Mouse (Mus musculus): ENCODE results near the gene Ccser1. TPM values are rescaled to one million over a fixed set of nuclear protein-coding genes. Genes with fewer than 3 reads are reported as not detected.

Ccser1 gene
- polyA plus RNA-seq, 1 experiment from 2014 or later: 25.3 TPM

DNA sequence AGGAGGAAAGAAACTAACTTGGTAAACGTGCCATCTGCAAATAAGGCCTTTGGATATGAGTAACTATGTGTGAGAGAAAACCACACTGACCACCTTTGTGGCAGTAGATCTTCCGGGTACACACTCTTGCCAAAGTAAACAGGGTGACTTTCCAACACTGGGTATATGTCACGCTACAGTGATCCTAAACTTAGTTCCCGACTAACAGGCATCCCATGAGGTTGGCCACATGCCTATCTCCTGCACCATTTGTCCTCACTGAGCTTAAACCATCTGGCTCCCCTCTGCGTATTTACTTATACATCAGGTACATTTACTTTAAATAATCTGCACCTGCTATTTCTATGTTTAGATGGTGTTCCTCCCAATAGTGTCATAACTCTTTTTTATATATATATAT, 183.6 kb downstream of the Ccser1 start:
- no peak for ATAC-seq (ENCODE audit: low FRiP score)
- 87% methylated on average over 5 of the region's 5 CpGs for WGBS
- H3K9ac ChIP-seq (replicated peaks): no peak overlapping the region
- H3K27me3 ChIP-seq (replicated peaks): no peaks in the 10 kb centered on the region
- no peaks in the 10 kb centered on the region for H3K9me3 ChIP-seq (replicated peaks)
- H3K27ac ChIP-seq (replicated peaks): no peak overlapping the region
- no peaks in the 10 kb centered on the region for H3K36me3 ChIP-seq
- H3K4me2 ChIP-seq: no peak overlapping the region
- H3K4me1 ChIP-seq: no peaks in the 10 kb centered on the region
- H3K4me3 ChIP-seq (replicated peaks): no peak overlapping the region

DNA sequence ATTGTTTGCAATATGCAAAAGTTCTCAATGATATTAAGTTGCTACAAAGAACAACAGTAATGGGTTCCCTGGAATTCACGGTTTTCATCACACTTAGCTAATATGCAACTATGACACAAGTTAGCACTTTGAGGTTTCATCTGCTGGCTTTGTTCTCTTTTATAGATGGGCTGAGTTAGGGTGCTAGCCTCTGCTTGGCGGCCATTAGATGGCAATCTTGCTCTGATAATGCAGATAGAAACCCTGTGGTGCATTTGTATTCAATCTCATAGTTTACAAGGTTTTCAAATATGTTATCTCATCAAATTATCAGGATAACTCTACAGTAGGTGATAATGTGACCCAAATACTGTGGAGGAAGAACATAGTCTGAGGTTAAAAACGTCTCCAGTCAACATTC, 202.4 kb downstream of the Ccser1 start:
- WGBS: 26% methylated on average over 3 of the region's 3 CpGs
- no peaks in the 10 kb centered on the region for H3K9me3 ChIP-seq (replicated peaks)
- no peak overlapping the region for H3K27ac ChIP-seq (replicated peaks)
- no peak overlapping the region for H3K9ac ChIP-seq (replicated peaks)
- ATAC-seq (ENCODE audit: low FRiP score): peak; percentile 88
- peaks cover 5% of the 10 kb centered on the region; the same call in 1 of the 2 replicates for H3K4me1 ChIP-seq
- H3K36me3 ChIP-seq: no peaks in the 10 kb centered on the region
- H3K4me2 ChIP-seq: no peak overlapping the region
- no peaks in the 10 kb centered on the region for H3K27me3 ChIP-seq (replicated peaks)
- no peak overlapping the region for H3K4me3 ChIP-seq (replicated peaks)

DNA sequence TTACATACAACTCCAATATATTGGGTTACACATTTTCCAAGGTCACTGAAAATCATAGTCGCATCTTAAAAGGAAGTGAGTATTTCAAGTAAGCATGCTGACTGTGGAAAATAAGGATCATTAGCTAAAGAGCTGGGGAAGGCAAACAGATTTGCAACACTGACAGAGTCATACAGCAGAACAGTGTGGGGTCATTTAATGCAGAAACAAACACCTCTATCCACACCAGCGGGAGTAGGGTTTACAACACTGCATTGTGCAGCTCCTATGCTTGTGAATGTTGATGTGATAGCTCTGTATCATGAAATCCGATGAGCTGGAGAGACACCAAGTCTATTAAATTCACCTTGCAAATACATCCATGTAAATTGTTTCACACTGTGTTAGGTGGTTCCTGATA, 202.9 kb downstream of the Ccser1 start:
- Histone ChIP-seq H3K4me1 (peaks cover 5% of the 10 kb centered on the region; the same call in 1 of the 2 replicates), H3K9me3 (replicated peaks) (no peaks in the 10 kb centered on the region), H3K27ac (replicated peaks) (no peak overlapping the region), H3K36me3 (no peaks in the 10 kb centered on the region), H3K9ac (replicated peaks) (no peak overlapping the region), H3K27me3 (replicated peaks) (no peaks in the 10 kb centered on the region), H3K4me3 (replicated peaks) (no peak overlapping the region), H3K4me2 (no peak overlapping the region)
- 36% methylated on average over 3 of the region's 3 CpGs for WGBS
- ATAC-seq (ENCODE audit: low FRiP score): 0 out of 2 replicates have a peak, but pooled peaks have one; percentile 50

DNA sequence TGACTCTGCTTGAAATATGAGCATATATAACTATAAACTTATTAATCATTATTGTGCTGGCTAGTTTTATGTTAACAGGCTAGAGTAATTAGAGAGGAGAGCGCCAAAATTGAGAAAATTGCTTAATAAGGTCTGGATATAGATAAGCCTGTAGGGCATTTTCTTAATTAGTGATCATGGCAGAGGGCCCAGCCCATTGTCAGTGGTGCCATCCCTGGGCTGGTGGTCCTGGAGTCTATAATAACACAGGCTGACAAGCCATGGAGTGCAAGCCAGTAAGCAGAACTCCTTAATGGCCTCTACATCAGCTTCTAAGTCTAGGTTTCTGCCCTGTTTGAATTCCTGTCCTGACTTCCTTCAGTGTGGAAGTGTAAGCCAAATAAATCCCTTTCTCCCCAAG, 206.9 kb downstream of the Ccser1 start:
- Histone ChIP-seq H3K4me2 (no peak overlapping the region), H3K4me1 (peaks cover 5% of the 10 kb centered on the region; the same call in 1 of the 2 replicates), H3K36me3 (no peaks in the 10 kb centered on the region), H3K27me3 (replicated peaks) (no peaks in the 10 kb centered on the region), H3K4me3 (replicated peaks) (no peak overlapping the region), H3K27ac (replicated peaks) (no peak overlapping the region), H3K9ac (replicated peaks) (no peak overlapping the region), H3K9me3 (replicated peaks) (no peaks in the 10 kb centered on the region)
- ATAC-seq (ENCODE audit: low FRiP score): no peak
- 61% methylated on average over 1 of the region's 1 CpGs for WGBS

DNA sequence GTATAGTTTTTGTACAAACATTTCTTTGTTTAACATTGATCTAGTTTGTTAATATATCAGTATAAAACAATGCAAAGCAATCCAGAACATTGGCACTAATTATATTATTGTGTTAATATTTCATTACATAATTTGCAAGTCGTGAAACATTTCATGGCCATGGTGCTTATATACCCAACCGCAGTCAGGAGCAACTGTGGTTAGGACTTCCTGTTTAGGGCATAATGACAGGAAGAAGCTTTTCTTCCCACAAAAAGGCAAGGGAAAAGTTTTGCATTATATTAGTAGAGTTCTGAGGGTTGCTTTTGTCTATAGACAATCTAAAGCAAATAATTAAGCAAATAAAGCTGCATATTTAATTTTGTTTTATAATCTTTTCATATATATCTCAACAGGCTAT, 247.4 kb downstream of the Ccser1 start:
- Histone ChIP-seq H3K27me3 (replicated peaks) (no peaks in the 10 kb centered on the region), H3K36me3 (no peaks in the 10 kb centered on the region), H3K9me3 (replicated peaks) (no peaks in the 10 kb centered on the region), H3K4me3 (replicated peaks) (no peak overlapping the region), H3K4me2 (no peak overlapping the region), H3K9ac (replicated peaks) (no peak overlapping the region), H3K27ac (replicated peaks) (no peak overlapping the region), H3K4me1 (peaks cover 9% of the 10 kb centered on the region)
- 91% methylated on average over 2 of the region's 2 CpGs for WGBS
- ATAC-seq (ENCODE audit: low FRiP score): no peak

DNA sequence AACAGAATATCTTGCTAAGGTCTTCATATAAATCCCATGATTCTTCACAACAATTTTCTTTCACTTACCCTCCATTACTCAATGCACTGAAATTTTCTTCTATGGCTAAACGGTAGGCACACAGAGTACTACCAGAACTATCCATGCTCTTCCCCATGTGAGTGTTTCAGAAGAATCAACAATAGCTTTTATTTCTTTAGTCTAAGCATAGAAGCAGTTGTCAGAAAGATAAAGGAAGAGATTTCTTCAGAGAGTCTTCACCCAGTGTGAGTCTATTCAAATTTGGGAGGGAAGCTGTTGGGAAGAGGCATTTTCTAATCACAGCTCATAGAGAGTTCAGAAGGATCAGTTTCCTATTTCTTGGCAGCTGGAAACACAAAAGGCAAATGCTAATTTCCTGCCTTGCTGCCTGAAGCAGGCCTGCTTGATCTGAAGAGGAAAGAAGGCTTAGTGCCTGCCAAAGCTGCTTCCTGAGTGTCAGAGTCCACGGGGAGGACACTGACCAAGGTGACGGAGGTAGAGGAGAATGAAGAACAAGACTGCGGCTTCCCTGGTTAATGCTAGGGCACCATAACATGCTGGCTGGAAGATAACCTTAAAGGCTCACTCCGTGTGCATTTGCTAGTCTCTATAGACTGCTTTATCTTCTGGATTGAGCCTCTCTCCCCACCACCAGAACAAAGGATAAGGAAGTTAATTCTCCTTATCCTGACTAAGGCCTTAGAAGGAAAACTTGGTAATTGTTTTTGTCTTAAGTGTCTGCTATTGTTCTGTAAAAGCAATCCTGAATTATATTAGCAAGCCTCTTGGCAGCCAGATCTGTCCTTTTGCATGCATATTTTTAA, 251.0 kb downstream of the Ccser1 start:
- no peak for ATAC-seq (ENCODE audit: low FRiP score)
- 20% methylated on average over 5 of the region's 5 CpGs for WGBS

DNA sequence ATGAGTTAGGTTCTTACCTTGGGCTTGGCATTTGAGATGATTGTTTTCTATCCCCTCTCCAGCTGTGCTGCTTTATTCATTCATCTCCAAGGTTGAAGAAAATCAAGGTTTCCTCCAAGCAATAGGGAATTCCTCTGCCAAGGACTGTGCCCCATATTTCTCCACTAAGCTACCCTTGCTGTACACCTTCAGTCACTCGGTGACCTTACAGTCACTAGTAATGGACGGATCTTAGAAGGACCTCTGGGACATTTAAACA, 251.5 kb downstream of the Ccser1 start:
- no peak overlapping the region for H3K9ac ChIP-seq (replicated peaks)
- no peaks in the 10 kb centered on the region for H3K9me3 ChIP-seq (replicated peaks)
- H3K4me3 ChIP-seq (replicated peaks): no peak overlapping the region
- 0 out of 2 replicates have a peak overlapping the region, but pooled peaks have one; percentile 20 for H3K27ac ChIP-seq (replicated peaks)
- H3K27me3 ChIP-seq (replicated peaks): no peaks in the 10 kb centered on the region
- 83% methylated on average over 2 of the region's 2 CpGs for WGBS
- no peak overlapping the region for H3K4me2 ChIP-seq
- no peak for ATAC-seq (ENCODE audit: low FRiP score)
- peaks cover 9% of the 10 kb centered on the region for H3K4me1 ChIP-seq
- no peaks in the 10 kb centered on the region for H3K36me3 ChIP-seq

More for the DNA sequence above, 251.0 kb downstream of the Ccser1 start:
- Histone ChIP-seq H3K27ac (replicated peaks) (peak overlapping the region; percentile 52; the same call in 1 of the 2 replicates), H3K27me3 (replicated peaks) (no peaks in the 10 kb centered on the region), H3K4me1 (peaks cover 9% of the 10 kb centered on the region), H3K4me2 (no peak overlapping the region), H3K9ac (replicated peaks) (no peak overlapping the region), H3K4me3 (replicated peaks) (no peak overlapping the region), H3K9me3 (replicated peaks) (no peaks in the 10 kb centered on the region), H3K36me3 (no peaks in the 10 kb centered on the region)

DNA sequence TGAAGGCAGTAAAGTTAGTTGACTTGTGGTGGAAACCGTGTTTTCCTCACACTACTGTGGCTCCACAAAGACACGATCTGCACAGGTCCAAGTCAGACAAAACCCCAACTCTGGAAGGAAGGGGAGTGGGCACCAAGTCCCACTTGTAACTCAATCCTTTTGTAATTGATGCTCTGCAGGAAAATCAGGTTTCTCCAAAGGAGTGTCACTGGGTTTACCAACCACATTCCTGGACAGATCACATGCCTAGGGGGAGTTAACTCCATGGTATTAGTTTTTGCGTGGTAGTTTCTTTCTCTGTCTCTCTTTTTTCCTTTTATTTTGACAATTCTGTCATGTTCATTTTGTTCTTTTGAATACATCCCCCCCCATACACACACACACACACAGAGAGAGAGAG, 252.0 kb downstream of the Ccser1 start:
- WGBS: 74% methylated on average over 3 of the region's 3 CpGs
- ATAC-seq (ENCODE audit: low FRiP score): no peak
- no peak overlapping the region for H3K27ac ChIP-seq (replicated peaks)
- no peaks in the 10 kb centered on the region for H3K9me3 ChIP-seq (replicated peaks)
- H3K27me3 ChIP-seq (replicated peaks): no peaks in the 10 kb centered on the region
- no peaks in the 10 kb centered on the region for H3K36me3 ChIP-seq
- no peak overlapping the region for H3K4me2 ChIP-seq
- peaks cover 9% of the 10 kb centered on the region for H3K4me1 ChIP-seq
- no peak overlapping the region for H3K4me3 ChIP-seq (replicated peaks)
- H3K9ac ChIP-seq (replicated peaks): no peak overlapping the region

DNA sequence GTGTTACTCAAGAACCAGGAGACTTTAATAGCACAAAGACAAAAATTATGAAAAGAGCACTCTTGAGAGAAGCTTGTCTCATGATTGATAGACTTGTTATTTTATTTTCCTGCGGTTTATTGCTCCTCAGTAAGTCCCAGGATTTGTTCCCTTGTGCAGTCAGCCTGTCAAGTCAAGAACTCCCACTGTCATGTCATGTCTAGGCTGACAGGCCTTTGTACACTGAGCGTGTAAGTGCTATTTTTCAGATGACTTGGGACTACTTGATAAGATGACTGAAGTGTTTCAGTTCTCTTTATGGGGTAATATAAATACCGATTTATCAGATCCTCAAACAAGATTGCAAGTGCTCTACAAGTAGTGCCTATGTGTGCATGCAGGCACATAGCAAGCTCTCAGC, 252.6 kb downstream of the Ccser1 start:
- Histone ChIP-seq H3K27me3 (replicated peaks) (no peaks in the 10 kb centered on the region), H3K4me1 (peaks cover 9% of the 10 kb centered on the region), H3K4me3 (replicated peaks) (no peak overlapping the region), H3K27ac (replicated peaks) (no peak overlapping the region), H3K4me2 (no peak overlapping the region), H3K36me3 (no peaks in the 10 kb centered on the region), H3K9ac (replicated peaks) (no peak overlapping the region), H3K9me3 (replicated peaks) (no peaks in the 10 kb centered on the region)
- 0 out of 2 replicates have a peak, but pooled peaks have one; percentile 24 for ATAC-seq (ENCODE audit: low FRiP score)
- 62% methylated on average over 3 of the region's 3 CpGs for WGBS

DNA sequence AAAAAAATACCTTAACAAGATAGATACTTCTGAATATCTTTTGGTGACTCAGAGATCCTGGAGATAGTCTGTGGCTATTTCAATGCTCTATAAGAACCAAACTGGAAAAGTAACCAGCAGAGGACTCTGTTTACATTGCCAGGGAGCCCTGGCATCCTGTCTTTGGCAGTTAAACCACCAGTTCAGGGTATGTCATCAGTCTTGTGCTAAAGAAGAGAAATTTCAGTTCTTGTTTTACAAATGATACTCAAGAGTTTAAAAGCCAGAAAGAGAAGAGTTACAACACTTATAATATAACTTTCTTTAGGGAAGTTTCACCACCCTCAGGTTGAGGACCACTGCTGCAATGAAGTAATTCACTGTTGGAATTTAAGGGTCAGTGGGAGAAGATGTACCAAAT, 258.0 kb downstream of the Ccser1 start:
- Histone ChIP-seq H3K27ac (replicated peaks) (no peak overlapping the region), H3K4me1 (no peaks in the 10 kb centered on the region), H3K9ac (replicated peaks) (no peak overlapping the region), H3K4me2 (no peak overlapping the region), H3K9me3 (replicated peaks) (no peaks in the 10 kb centered on the region), H3K27me3 (replicated peaks) (no peaks in the 10 kb centered on the region), H3K36me3 (no peaks in the 10 kb centered on the region), H3K4me3 (replicated peaks) (no peak overlapping the region)
- no peak for ATAC-seq (ENCODE audit: low FRiP score)

DNA sequence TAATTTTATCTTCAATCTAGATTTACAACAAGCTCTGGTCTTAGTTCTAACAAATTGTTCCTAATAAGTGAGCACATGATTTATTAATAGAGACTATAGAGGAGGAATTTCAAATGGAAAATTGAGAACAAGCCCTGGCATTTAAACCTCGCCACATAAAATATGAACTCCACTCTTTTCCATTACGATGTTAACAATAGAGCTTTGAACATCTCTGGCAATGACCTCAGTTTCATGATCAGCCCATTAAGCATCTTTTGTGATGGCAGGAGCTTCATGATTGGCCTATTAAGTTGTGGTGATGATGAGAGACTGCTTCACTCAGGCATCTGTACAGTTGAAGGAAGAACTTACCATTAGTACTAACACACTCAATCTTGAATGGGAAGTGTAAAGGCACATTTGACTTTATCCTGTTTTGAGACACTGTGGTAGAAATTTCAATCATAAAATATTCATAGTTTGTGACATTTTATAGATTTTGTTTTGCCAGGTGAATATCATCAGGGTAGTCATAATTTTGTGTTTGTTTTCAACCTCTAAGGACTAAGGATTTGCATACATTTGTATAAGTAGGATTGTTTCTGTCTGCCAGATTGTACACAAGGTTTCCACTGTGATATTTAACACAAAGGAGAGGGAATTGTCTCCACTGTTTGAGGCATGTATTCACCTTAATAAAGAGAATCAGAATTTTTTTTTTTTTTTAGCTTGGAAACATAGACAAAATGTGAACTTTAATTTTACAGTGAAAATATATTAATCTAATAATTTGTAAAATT, 291.4 kb downstream of the Ccser1 start:
- no peak for ATAC-seq (ENCODE audit: low FRiP score)
- Histone ChIP-seq H3K4me1 (no peaks in the 10 kb centered on the region), H3K4me3 (replicated peaks) (no peak overlapping the region), H3K36me3 (no peaks in the 10 kb centered on the region), H3K4me2 (no peak overlapping the region), H3K27me3 (replicated peaks) (no peaks in the 10 kb centered on the region), H3K27ac (replicated peaks) (no peak overlapping the region), H3K9me3 (replicated peaks) (no peaks in the 10 kb centered on the region), H3K9ac (replicated peaks) (no peak overlapping the region)
- WGBS: 53% methylated on average over 2 of the region's 2 CpGs

DNA sequence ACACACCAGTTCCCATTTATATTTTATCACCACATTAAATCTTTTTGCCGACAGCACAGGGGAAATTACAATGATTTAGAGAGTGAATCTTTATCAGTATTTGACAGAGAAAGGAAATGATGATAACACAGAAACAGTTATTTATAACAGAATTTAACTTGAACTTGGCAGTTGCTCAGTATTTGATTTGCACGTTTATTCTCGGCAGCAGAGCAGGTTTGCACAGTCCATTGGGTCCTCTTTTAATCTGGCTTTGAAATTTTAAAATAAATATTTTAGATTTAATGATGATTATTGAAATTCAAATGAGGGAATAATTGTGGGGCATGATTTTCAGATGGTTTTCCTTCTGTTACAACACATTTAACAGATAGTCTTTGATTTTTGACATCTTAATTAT, 305.2 kb downstream of the Ccser1 start:
- H3K27ac ChIP-seq (replicated peaks): no peak overlapping the region
- H3K9me3 ChIP-seq (replicated peaks): no peaks in the 10 kb centered on the region
- no peaks in the 10 kb centered on the region for H3K36me3 ChIP-seq
- no peaks in the 10 kb centered on the region for H3K4me1 ChIP-seq
- no peak overlapping the region for H3K4me3 ChIP-seq (replicated peaks)
- H3K9ac ChIP-seq (replicated peaks): no peak overlapping the region
- ATAC-seq (ENCODE audit: low FRiP score): no peak
- H3K27me3 ChIP-seq (replicated peaks): no peaks in the 10 kb centered on the region
- H3K4me2 ChIP-seq: no peak overlapping the region
- WGBS: 39% methylated on average over 3 of the region's 3 CpGs

Data from neural tube, embryonic 15.5 days (tissue).